Mouse (Mus musculus): Measurements from ENCODE around the gene Olfr223.
"Not testable (repeated sequence)": the region's sequence is repeated elsewhere in the genome, so short reads cannot be mapped to it uniquely, and the experiment has no call there.

Gene Olfr223

GRCm38 (mm10) chr11:59596091-59596490, 3.0 kb upstream of the Olfr223 start:
- peak; percentile 25 for DNase-seq (ENCODE audit: low spot score)

GRCm38 (mm10) chr11:59589496-59589895, 3.6 kb downstream of the Olfr223 start:
- no peak for DNase-seq (ENCODE audit: low spot score)

DNA sequence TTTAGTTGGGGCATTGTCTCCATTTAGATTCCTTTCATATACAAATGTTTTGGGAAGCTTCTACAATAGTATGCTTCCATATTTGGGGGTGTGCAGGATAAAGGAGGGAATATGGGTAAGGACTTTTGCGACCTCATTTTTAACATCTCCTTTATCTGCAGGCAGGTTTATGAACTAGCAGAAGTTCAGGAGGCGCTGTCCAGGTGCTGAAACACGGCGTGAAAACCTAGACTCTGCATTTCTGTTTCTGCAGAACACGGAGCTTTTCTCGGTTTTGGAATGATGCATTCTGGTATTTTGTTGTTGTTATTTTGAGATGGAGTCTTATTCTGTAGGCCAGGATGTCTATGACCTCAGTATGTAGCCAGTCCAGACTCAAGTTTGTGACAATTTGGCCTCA, 8.6 kb downstream of the Olfr223 start:
- DNase-seq (ENCODE audit: low spot score), result peak; percentile 71

DNA sequence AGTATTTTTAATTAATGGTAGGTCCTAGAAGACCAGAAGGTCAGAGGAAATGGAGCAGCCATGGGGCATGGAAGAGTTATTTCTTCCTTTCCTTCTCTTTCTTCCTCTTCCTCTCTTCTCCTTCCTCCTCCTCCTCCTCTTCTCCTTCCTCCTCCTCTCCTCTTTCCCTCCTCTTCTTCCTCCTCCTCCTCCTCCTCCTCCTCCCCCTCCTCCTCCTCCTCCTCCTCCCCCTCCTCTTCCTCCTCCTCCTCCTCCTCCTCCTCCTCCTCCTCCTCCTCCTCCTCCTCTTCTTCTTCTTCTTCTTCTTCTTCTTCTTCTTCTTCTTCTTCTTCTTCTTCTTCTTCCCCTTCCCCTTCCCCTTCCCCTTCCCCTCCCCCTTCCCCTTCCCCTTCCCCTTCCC, 17.0 kb downstream of the Olfr223 start, which contains the start of gene Olfr222:
Olfr222 (minus strand) TSS at position 101 of the 400 bp plus-strand sequence.
- DNase-seq (ENCODE audit: low spot score), result not testable (repeated sequence)

- no peak for DNase-seq (ENCODE audit: low spot score)
Observed at GRCm38 (mm10) chr11:59575726-59576125, 17.4 kb downstream of the Olfr223 start.

GRCm38 (mm10) chr11:59569306-59569705, 23.8 kb downstream of the Olfr223 start:
- peak; percentile 41 for DNase-seq (ENCODE audit: low spot score)

DNA sequence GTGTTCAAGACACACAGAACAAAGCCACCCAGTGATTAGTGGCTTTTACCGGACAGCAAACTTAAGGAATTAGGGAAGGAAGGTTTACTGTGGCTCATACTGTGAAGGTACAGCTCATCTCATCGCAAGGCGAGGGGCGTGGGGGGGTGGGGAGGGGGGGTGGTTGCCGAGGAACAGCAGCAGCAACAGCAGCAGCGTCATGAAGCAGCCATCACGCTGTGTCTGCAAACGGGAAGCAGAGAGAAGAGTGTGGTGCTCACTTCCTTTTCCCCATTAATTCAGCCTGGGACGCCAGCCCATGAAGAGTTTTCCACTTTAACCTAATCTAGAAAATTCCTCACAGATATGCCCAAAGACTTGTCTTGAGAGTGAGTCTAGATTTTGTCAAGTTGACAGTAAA, 30.3 kb downstream of the Olfr223 start:
- no peak for DNase-seq (ENCODE audit: low spot score)

GRCm38 (mm10) chr11:59562336-59562735, 30.8 kb downstream of the Olfr223 start:
- no peak for DNase-seq (ENCODE audit: low spot score)

GRCm38 (mm10) chr11:59560906-59561305, 32.2 kb downstream of the Olfr223 start:
- DNase-seq (ENCODE audit: low spot score), result no peak

DNA sequence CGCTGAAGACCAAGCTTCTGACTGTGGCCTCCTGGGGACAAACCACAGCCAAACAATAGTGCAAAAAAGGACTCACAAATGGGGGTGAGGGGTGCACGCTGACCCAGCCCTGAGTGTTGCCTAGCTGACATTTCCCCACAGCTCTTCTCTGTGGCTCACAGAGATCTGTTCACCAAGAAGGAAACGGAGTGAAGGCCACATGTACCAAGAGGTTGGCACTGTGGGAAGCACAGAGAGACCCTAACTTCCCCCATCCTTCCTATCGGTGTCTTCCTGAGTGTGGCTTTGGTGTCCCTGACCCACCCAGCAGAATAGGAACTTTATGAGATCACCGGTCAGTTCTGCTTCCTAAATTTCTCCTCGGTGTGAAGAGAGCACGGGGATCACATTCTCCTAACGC, 38.6 kb downstream of the Olfr223 start:
- DNase-seq (ENCODE audit: low spot score), result no peak

DNA sequence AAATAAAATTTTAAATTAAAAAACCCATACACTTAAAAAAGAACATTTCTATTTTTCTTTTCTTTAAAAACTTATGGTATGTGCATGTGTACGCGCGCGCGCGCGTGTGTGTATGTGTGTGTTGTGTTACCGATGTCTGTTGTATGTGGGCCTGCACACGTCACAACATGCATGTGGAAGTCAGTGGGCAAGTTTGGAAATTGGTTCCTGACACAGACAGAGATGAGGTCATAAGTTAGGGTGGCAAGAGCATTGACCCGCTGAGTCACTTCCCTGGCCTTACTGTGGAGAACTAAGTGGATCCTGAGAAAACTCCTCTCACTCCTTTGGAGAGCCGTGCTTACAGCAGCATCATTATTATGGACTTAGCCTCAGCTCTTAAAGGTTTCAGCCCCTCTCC, 39.0 kb downstream of the Olfr223 start:
- DNase-seq (ENCODE audit: low spot score), result no peak

- no peak for DNase-seq (ENCODE audit: low spot score)
Observed at GRCm38 (mm10) chr11:59544005-59544404, 49.1 kb downstream of the Olfr223 start.

GRCm38 (mm10) chr11:59543376-59543775, 49.7 kb downstream of the Olfr223 start:
- no peak for DNase-seq (ENCODE audit: low spot score)

GRCm38 (mm10) chr11:59542442-59542841, 50.6 kb downstream of the Olfr223 start:
- DNase-seq (ENCODE audit: low spot score), result no peak

DNA sequence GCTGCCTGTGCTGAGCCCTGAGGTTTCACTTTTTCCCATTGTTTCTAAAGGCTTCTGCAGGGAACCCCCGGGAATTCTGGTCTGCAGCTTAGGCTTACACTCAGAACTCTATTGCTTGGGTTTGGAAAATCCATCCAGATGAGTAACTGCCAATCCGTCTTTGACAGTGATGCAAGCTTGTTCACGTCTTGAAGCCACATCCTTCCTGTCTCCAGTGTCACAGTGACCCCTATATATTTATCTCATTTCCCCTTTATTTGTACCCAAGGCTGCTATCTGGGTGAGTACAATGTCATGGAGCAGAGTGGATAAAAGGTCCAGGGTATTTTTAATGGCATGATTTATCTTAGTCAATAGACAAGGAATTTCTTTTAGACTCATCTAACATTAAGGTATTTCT, 51.8 kb downstream of the Olfr223 start, which contains the start of gene Nlrp3:
Nlrp3 (plus strand) TSS at position 245 of the 400 bp plus-strand sequence.
- no peak for DNase-seq (ENCODE audit: low spot score)

DNA sequence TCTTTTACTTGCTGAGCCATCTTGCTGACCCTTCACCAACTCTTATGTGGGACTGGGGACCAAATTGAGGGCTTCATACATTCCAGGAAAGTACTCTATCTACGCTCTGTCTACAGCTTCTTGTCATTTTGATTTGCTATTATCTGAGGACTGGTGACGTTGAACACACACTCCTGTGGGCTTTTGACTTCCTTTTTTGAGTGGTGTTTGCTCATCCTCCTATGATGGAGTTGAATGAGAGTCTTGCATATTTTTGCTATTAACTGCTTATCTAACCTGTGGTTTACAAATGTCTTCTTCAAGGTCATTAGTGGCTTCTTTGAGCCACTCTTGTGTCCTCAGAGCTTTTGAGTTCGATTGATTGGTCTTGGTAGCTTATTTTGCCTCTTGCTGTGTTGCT, 53.0 kb downstream of the Olfr223 start:
- no peak for DNase-seq (ENCODE audit: low spot score)
